Mouse (Mus musculus) cerebellum, adult 11 months (tissue): Measurements from ENCODE around the gene Nfkbil1.

ENCODE experiments used
- DNase-seq: peaks from one replicate; pipeline ENCODE4 v3.0.0; 2022

Nfkbil1 gene

GRCm38 (mm10) chr17:35235614-35236389, at the start of gene Nfkbil1:
Nfkbil1 (minus strand) TSS chr17:35235792.
- peak; percentile 85 for DNase-seq

- no peak for DNase-seq
Observed at GRCm38 (mm10) chr17:35280276-35280675, 44.7 kb upstream of the Nfkbil1 start.

- no peak for DNase-seq
Observed at GRCm38 (mm10) chr17:35278957-35279688, 43.5 kb upstream of the Nfkbil1 start.

- no peak for DNase-seq
Observed at GRCm38 (mm10) chr17:35278049-35278448, 42.5 kb upstream of the Nfkbil1 start.

GRCm38 (mm10) chr17:35276304-35276864, 40.8 kb upstream of the Nfkbil1 start:
- no peak for DNase-seq

- peak; percentile 75 for DNase-seq
Observed at GRCm38 (mm10) chr17:35274770-35275169, 39.2 kb upstream of the Nfkbil1 start.

GRCm38 (mm10) chr17:35272249-35272648, 36.7 kb upstream of the Nfkbil1 start:
- no peak for DNase-seq

- DNase-seq, result no peak
Observed at GRCm38 (mm10) chr17:35269653-35270347, 34.2 kb upstream of the Nfkbil1 start.

- DNase-seq, result no peak
Observed at GRCm38 (mm10) chr17:35267399-35268086, 32.0 kb upstream of the Nfkbil1 start.

GRCm38 (mm10) chr17:35263523-35263883, 27.9 kb upstream of the Nfkbil1 start:
- DNase-seq, result no peak

GRCm38 (mm10) chr17:35262664-35263522, 27.3 kb upstream of the Nfkbil1 start, which contains the start of gene H2-D1:
H2-D1 (plus strand) TSS chr17:35262730.
- DNase-seq, result peak; percentile 93

GRCm38 (mm10) chr17:35261651-35262050, 26.1 kb upstream of the Nfkbil1 start:
- DNase-seq, result peak; percentile 24

GRCm38 (mm10) chr17:35259621-35260020, 24.0 kb upstream of the Nfkbil1 start:
- no peak for DNase-seq

- DNase-seq, result no peak
Observed at GRCm38 (mm10) chr17:35258492-35259478, 23.2 kb upstream of the Nfkbil1 start.

- DNase-seq, result peak; percentile 90
Observed at GRCm38 (mm10) chr17:35257824-35258491, 22.4 kb upstream of the Nfkbil1 start.

GRCm38 (mm10) chr17:35257378-35257777, 21.8 kb upstream of the Nfkbil1 start:
- no peak for DNase-seq

GRCm38 (mm10) chr17:35255704-35256103, 20.1 kb upstream of the Nfkbil1 start:
- no peak for DNase-seq

GRCm38 (mm10) chr17:35255301-35255700, 19.7 kb upstream of the Nfkbil1 start:
- no peak for DNase-seq

GRCm38 (mm10) chr17:35254241-35255098, 18.9 kb upstream of the Nfkbil1 start:
- no peak for DNase-seq
